Mouse (Mus musculus) thymus, postnatal 4 days (tissue): Measurements from ENCODE around the gene 1700008O03Rik.

ENCODE experiments used
- DNase-seq: peaks from one replicate; pipeline ENCODE4 v3.0.0; 2021

Gene 1700008O03Rik

GRCm38 (mm10) chr7:44385720-44386119 lies at the start of gene 1700008O03Rik:
1700008O03Rik (minus strand) TSS chr7:44385820.
- DNase-seq, result no peak

- DNase-seq, result no peak
Observed at GRCm38 (mm10) chr7:44434089-44434488, 48.5 kb upstream of the 1700008O03Rik start.

GRCm38 (mm10) chr7:44433371-44433770 lies 47.8 kb upstream of the 1700008O03Rik start:
- DNase-seq, result peak; percentile 42

GRCm38 (mm10) chr7:44432550-44432949 lies 46.9 kb upstream of the 1700008O03Rik start:
- DNase-seq, result no peak

- DNase-seq, result no peak
Observed at GRCm38 (mm10) chr7:44429534-44430488, 44.2 kb upstream of the 1700008O03Rik start.

- DNase-seq, result no peak
Observed at GRCm38 (mm10) chr7:44428968-44429521, 43.4 kb upstream of the 1700008O03Rik start, which contains the start of gene Lrrc4b. Lrrc4b (plus strand) TSS chr7:44429018.

GRCm38 (mm10) chr7:44428171-44428950 lies 42.7 kb upstream of the 1700008O03Rik start:
- no peak for DNase-seq

GRCm38 (mm10) chr7:44427666-44428065 lies 42.0 kb upstream of the 1700008O03Rik start:
- DNase-seq, result no peak

GRCm38 (mm10) chr7:44413307-44413706 lies 27.7 kb upstream of the 1700008O03Rik start:
- no peak for DNase-seq

GRCm38 (mm10) chr7:44411144-44411543 lies 25.5 kb upstream of the 1700008O03Rik start:
- no peak for DNase-seq

GRCm38 (mm10) chr7:44406015-44406355 lies 20.4 kb upstream of the 1700008O03Rik start:
- DNase-seq, result no peak

- DNase-seq, result peak; percentile 87
Observed at GRCm38 (mm10) chr7:44405346-44406014, 19.9 kb upstream of the 1700008O03Rik start.

- no peak for DNase-seq
Observed at GRCm38 (mm10) chr7:44401673-44402072, 16.1 kb upstream of the 1700008O03Rik start.

- peak; percentile 79 for DNase-seq
Observed at GRCm38 (mm10) chr7:44398570-44398969, 12.9 kb upstream of the 1700008O03Rik start.

- no peak for DNase-seq
Observed at GRCm38 (mm10) chr7:44393284-44393683, 7.7 kb upstream of the 1700008O03Rik start.

GRCm38 (mm10) chr7:44392341-44392740 lies 6.7 kb upstream of the 1700008O03Rik start:
- no peak for DNase-seq

- DNase-seq, result no peak
Observed at GRCm38 (mm10) chr7:44391831-44392230, 6.2 kb upstream of the 1700008O03Rik start.

GRCm38 (mm10) chr7:44384716-44385059 lies 932 bp downstream of the 1700008O03Rik start:
- no peak for DNase-seq

- DNase-seq, result peak; percentile 71
Observed at GRCm38 (mm10) chr7:44383980-44384715, 1.5 kb downstream of the 1700008O03Rik start, which contains the start of gene Syt3. Syt3 (plus strand) TSS chr7:44384102.

GRCm38 (mm10) chr7:44382541-44382940 lies 3.1 kb downstream of the 1700008O03Rik start:
- peak; percentile 42 for DNase-seq

- no peak for DNase-seq
Observed at GRCm38 (mm10) chr7:44378290-44378689, 7.3 kb downstream of the 1700008O03Rik start.

- no peak for DNase-seq
Observed at GRCm38 (mm10) chr7:44375793-44376192, 9.8 kb downstream of the 1700008O03Rik start.
